Mouse (Mus musculus): ENCODE results near the gene Vmn1r176.

- no peak for TF ChIP-seq CTCF (IDR thresholded peaks at IDR 0.05; ENCODE audit: insufficient read depth, low read length)
- no peak for TF ChIP-seq POLR2A (IDR thresholded peaks at IDR 0.05; ENCODE audit: borderline replicate concordance, extremely low read depth, low read depth, low read length)
These were observed 52.6 kb downstream of the Vmn1r176 start for GRCm38 (mm10) chr7:23784526-23784925.
